Mouse (Mus musculus) heart, embryonic 15.5 days (tissue): ENCODE data around the gene Cog8. TPM values are rescaled to one million over a fixed set of nuclear protein-coding genes. Genes with fewer than 3 reads are reported as not detected.
"Not testable (repeated sequence)": the region's sequence is repeated elsewhere in the genome, so short reads cannot be mapped to it uniquely, and the experiment has no call there.

Experiments used
- ATAC-seq: fragments of 200-750 bp; cut with Nextera tagmentation; replicated peaks from 2 replicates; pipeline ENCODE4 v1.8.0; 2017; ENCODE audit warnings: low read depth, moderate TSS enrichment; ENCODE audit not compliant: insufficient number of reproducible peaks, insufficient read depth, low FRiP score
- H3K27ac ChIP-seq: fragments of 300-500 bp; sonication (generic); 2 replicates; pipeline ENCODE4 v1.5.1; 2015; ENCODE audit warnings: mild to moderate bottlenecking, inconsistent platforms
- H3K27me3 ChIP-seq: fragments of 300-500 bp; sonication (generic); 2 replicates; pipeline ENCODE4 v1.6.1; 2015; ENCODE audit warnings: inconsistent platforms
- H3K36me3 ChIP-seq: fragments of 300-500 bp; sonication (generic); 2 replicates; pipeline ENCODE4 v1.6.1; 2015; ENCODE audit warnings: mild to moderate bottlenecking, inconsistent platforms
- H3K4me1 ChIP-seq: fragments of 300-500 bp; sonication (generic); replicated peaks from 2 replicates; pipeline ENCODE4 v1.6.1; 2015; ENCODE audit warnings: inconsistent platforms
- H3K4me2 ChIP-seq: fragments of 300-500 bp; sonication (generic); 2 replicates; pipeline ENCODE4 v1.6.1; 2015; ENCODE audit warnings: inconsistent platforms, mild to moderate bottlenecking, moderate library complexity
- H3K4me3 ChIP-seq: fragments of 300-500 bp; sonication (generic); 2 replicates; pipeline ENCODE4 v1.5.1; 2015; ENCODE audit warnings: mild to moderate bottlenecking, inconsistent platforms
- H3K9ac ChIP-seq: fragments of 300-500 bp; sonication (generic); 2 replicates; pipeline ENCODE4 v1.6.1; 2015; ENCODE audit warnings: mild to moderate bottlenecking, inconsistent platforms
- H3K9me3 ChIP-seq: fragments of 300-500 bp; sonication (generic); replicated peaks from 2 replicates; pipeline ENCODE4 v1.6.1; 2016; ENCODE audit warnings: inconsistent platforms
- WGBS: fragments of 180-500 bp; shearing (Covaris S2); methylation state at CpG from one replicate; pipeline ENCODE4 v1.1.7; 2015; ENCODE audit warnings: mixed read lengths; 5-methylcytosine and 5-hydroxymethylcytosine counted together
- microRNA-seq: library from miRNA; unstranded; fragments of <30 nt; microRNA quantifications from one replicate; pipeline ENCODE4, GENCODE M21; 2016
- polyA plus RNA-seq: library from polyadenylated mRNA; unstranded; fragments of >200 nt; fragmentation: Nextera tagmentation; extraction: Ambion mirVana; gene quantifications from 2 replicates; pipeline ENCODE4 v1.2.1, GENCODE M21; 2015

Gene Cog8
- polyA plus RNA-seq, 1 experiment from 2014 or later = 25.1 TPM

- H3K36me3 ChIP-seq = no peaks in the 10 kb centered on the region; the same call in 1 of the 2 replicates
- no peak overlapping the region for H3K9ac ChIP-seq
- no peaks in the 10 kb centered on the region for H3K27me3 ChIP-seq
- ATAC-seq = no peak
- peaks cover 4% of the 10 kb centered on the region; the same call in 1 of the 2 replicates for H3K4me1 ChIP-seq
- no peak overlapping the region for H3K4me2 ChIP-seq
- no peak overlapping the region for H3K27ac ChIP-seq
- no peak overlapping the region for H3K4me3 ChIP-seq
- H3K9me3 ChIP-seq = no peaks in the 10 kb centered on the region
- WGBS = 36% methylated on average over 5 of the region's 5 CpGs
Measured at GRCm38 (mm10) chr8:107002532-107002931, 54.0 kb downstream of the Cog8 start.

DNA sequence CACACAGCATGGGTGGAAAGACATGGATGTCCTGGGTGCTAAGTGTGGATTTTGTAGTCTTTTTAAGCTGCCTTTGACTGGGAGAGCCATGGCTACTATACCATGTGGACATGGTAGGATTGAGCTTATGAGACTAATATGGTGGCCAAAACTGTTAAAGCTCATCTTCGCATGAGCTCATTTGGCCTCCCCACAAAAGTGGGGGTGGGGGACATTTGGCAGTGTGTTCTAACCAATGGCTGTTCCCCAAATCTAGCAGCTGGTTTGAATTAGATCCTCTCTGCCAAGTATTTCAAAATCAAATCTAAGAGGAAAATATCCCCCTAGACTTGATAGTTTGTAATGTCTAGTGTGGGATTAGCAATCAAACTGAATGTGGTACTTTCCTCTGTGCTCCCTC is 57.4 kb downstream of the Cog8 start:
- Histone ChIP-seq H3K4me3 (no peak overlapping the region), H3K9ac (no peak overlapping the region), H3K27me3 (no peaks in the 10 kb centered on the region), H3K36me3 (peaks cover 4% of the 10 kb centered on the region; the same call in 1 of the 2 replicates), H3K9me3 (no peaks in the 10 kb centered on the region), H3K27ac (0 out of 2 replicates have a peak overlapping the region, but pooled peaks have one; percentile 31), H3K4me2 (no peak overlapping the region), H3K4me1 (no peaks in the 10 kb centered on the region)
- no peak for ATAC-seq
- WGBS = 73% methylated on average over 1 of the region's 1 CpGs

- no peak overlapping the region for H3K27ac ChIP-seq
- H3K36me3 ChIP-seq = peaks cover 10% of the 10 kb centered on the region; the same call in 1 of the 2 replicates
- H3K4me1 ChIP-seq = no peaks in the 10 kb centered on the region
- H3K4me2 ChIP-seq = no peak overlapping the region
- no peak overlapping the region for H3K4me3 ChIP-seq
- no peaks in the 10 kb centered on the region for H3K9me3 ChIP-seq
- ATAC-seq = no peak
- 76% methylated on average over 4 of the region's 4 CpGs for WGBS
- no peak overlapping the region for H3K9ac ChIP-seq
- H3K27me3 ChIP-seq = no peaks in the 10 kb centered on the region
Measured at GRCm38 (mm10) chr8:106997416-106997815, 59.1 kb downstream of the Cog8 start.

- peaks cover 17% of the 10 kb centered on the region; the same call in 1 of the 2 replicates for H3K36me3 ChIP-seq
- H3K4me3 ChIP-seq, H3K27me3 ChIP-seq, H3K4me1 ChIP-seq, H3K27ac ChIP-seq, H3K4me2 ChIP-seq, ATAC-seq, H3K9ac ChIP-seq, H3K9me3 ChIP-seq: not testable (repeated sequence)
- 84% methylated on average over 4 of the region's 4 CpGs for WGBS
Measured at GRCm38 (mm10) chr8:106996339-106996738, 60.1 kb downstream of the Cog8 start.

Small RNA genes lying within 50 kb of the gene (microRNA-seq; reads per million reads assigned to microRNA genes)
- 1.1 reads per million for gene Mir7075

Other genes starting within 250 kb of the Cog8 start
- 0.14 and 0.27 TPM in 2 replicates for gene Has3, start 186.4 kb downstream of the Cog8 start, polyA plus RNA-seq
- gene Utp4, start 163.1 kb downstream of the Cog8 start, polyA plus RNA-seq = 36.4 and 43.1 TPM in 2 replicates
- 12.6 and 15.8 TPM in 2 replicates for gene Sntb2, start 120.9 kb downstream of the Cog8 start, polyA plus RNA-seq
- 52.8 and 57.3 TPM in 2 replicates for gene Vps4a, start 25.5 kb downstream of the Cog8 start, polyA plus RNA-seq
- 42.3 and 49.8 TPM in 2 replicates for gene Pdf, start 8.1 kb downstream of the Cog8 start, polyA plus RNA-seq
- gene Nip7, start 188 bp upstream of the Cog8 start, polyA plus RNA-seq = 46.8 and 54.4 TPM in 2 replicates
- gene Tmed6, start 9.0 kb upstream of the Cog8 start, polyA plus RNA-seq = not detected in 2 replicates
- 9.5 and 10.4 TPM in 2 replicates for gene Terf2, start 39.9 kb upstream of the Cog8 start, polyA plus RNA-seq
- gene Cyb5b, start 94.0 kb upstream of the Cog8 start, polyA plus RNA-seq = 51.2 and 58.7 TPM in 2 replicates
- gene Nfat5, start 236.8 kb upstream of the Cog8 start, polyA plus RNA-seq = 10.4 and 11.4 TPM in 2 replicates